Mouse (Mus musculus) ES-Bruce4 (cell line): ENCODE results near the gene R3hdml.

Source experiments
- CTCF ChIP-seq: IDR thresholded peaks from one replicate; pipeline ENCODE4 v1.8.1; 2011; ENCODE audit warnings: low read depth, low read length
- POLR2A ChIP-seq: IDR thresholded peaks from one replicate; pipeline ENCODE4 v1.8.1; 2011; ENCODE audit warnings: low read length; ENCODE audit not compliant: insufficient read depth

GRCm38 (mm10) chr2:163494456-163494855 is 2.3 kb downstream of the R3hdml start:
- TF ChIP-seq CTCF (no peak), POLR2A (no peak)
